Mouse (Mus musculus) small intestine, adult 10 weeks (tissue): Measurements from ENCODE around the gene 2410131K14Rik. TPM values are rescaled to one million over a fixed set of nuclear protein-coding genes. Genes with fewer than 3 reads are reported as not detected.

ENCODE experiments used
- polyA plus RNA-seq: library from polyadenylated mRNA; stranded (reverse); fragments of 350-450 nt; fragmentation: Illumina TruSeq; extraction: RNeasy Lipid Tissue Mini Kit (QIAGEN cat#74804); gene quantifications from one replicate; pipeline ENCODE4 v1.2.3, GENCODE M21; 2014; ENCODE audit warnings: low replicate concordance

Gene 2410131K14Rik
- polyA plus RNA-seq = 0.97 TPM

GRCm38 (mm10) chr5:118244606-118245443 lies at the start of gene 2410131K14Rik, which contains the start of gene Rnft2:
Gene 2410131K14Rik, plus strand, starts transcription at chr5:118245227.
Gene Rnft2, minus strand, starts transcription at chr5:118245116.

Other genes with a start within 250 kb of the 2410131K14Rik start
- gene Tesc, start 217.5 kb upstream of the 2410131K14Rik start, polyA plus RNA-seq = not detected
- 0.30 TPM for gene Fbxw8, start 89.8 kb upstream of the 2410131K14Rik start, polyA plus RNA-seq
- gene Hrk, start 80.6 kb upstream of the 2410131K14Rik start, polyA plus RNA-seq = not detected
- not detected for gene Rnft2, start 111 bp upstream of the 2410131K14Rik start, polyA plus RNA-seq